Mouse (Mus musculus): ENCODE data around the gene Pla2g4d. TPM values are rescaled to one million over a fixed set of nuclear protein-coding genes. Genes with fewer than 3 reads are reported as not detected.
"Not testable (repeated sequence)": the region's sequence is repeated elsewhere in the genome, so short reads cannot be mapped to it uniquely, and the experiment has no call there.

Gene Pla2g4d
- polyA plus RNA-seq, 1 experiment from 2014 or later: not detected

- Histone ChIP-seq H3K27ac (replicated peaks; ENCODE audit: low read depth, low read length) (peak overlapping the region; percentile 77), H3K9me3 (ENCODE audit: control insufficient read depth, low read length) (no peaks in the 10 kb centered on the region), H3K4me3 (replicated peaks; ENCODE audit: low read depth, low read length) (peak overlapping the region; percentile 42), H3K4me2 (ENCODE audit: low read length) (peak overlapping the region; percentile 71), H3K36me3 (ENCODE audit: control insufficient read depth, insufficient read depth, low read length) (no peaks in the 10 kb centered on the region), H3K9ac (replicated peaks; ENCODE audit: low read length) (peak overlapping the region; percentile 66; the same call in 1 of the 2 replicates), H3K27me3 (ENCODE audit: control insufficient read depth, insufficient read depth, low read length) (no peaks in the 10 kb centered on the region), H3K4me1 (ENCODE audit: control insufficient read depth, insufficient read depth, low read length) (peaks cover 5% of the 10 kb centered on the region; the same call in 1 of the 2 replicates)
- ATAC-seq (ENCODE audit: low FRiP score, low TSS enrichment) (no peak; the same call in 1 of the 2 replicates), DNase-seq (peak; percentile 78)
- 19% methylated on average over 9 of the region's 9 CpGs for WGBS
Measured at GRCm38 (mm10) chr2:120245421-120246016, 43.5 kb downstream of the Pla2g4d start.

DNA sequence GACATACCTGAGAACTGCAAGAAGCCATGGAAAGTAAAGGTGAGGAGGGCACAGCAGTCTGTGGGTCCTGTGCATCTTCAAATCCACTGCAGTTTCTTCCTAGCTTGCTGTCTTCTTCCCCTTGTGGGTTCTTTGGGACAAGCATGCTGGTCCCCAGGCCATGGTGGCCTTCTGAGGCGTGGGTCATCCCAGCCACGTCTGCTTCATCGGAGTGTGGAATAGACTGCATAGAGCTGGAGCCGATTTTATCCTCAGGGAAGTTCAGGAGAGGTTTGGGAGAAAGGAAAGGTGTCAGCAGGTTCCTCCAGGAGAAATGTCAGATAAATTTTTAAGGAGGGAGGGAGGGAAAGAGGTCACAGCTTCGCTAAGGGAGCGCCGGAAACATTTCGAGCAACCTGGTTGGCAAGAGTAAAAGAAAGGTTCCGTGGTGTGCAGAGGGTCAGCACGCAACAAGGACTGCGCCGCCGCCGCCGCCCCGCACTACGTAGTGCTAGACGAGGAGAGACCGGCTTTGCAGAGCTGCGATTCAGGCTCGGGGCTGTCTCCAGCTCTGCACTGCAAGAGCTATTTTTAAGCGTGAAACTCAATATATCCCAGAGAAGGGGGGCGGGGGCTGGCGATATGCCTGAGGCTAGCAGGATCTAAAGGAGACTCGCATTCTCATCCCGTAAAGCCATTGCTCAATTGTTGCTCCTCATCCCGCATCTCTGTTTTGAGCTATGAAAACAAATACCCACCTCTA lies 44.1 kb downstream of the Pla2g4d start, which contains the start of gene Pla2g4e:
Gene Pla2g4e, minus strand, starts transcription at position 657 of the 742 bp plus-strand sequence.
- WGBS: 4% methylated on average over 27 of the region's 27 CpGs
- H3K9ac ChIP-seq (replicated peaks; ENCODE audit: low read length): peak within 1 kb of the TSS; percentile 66
- DNase-seq (peak; percentile 81), ATAC-seq (ENCODE audit: low FRiP score, low TSS enrichment) (peak; percentile 70; the same call in 1 of the 2 replicates)
- peak within 1 kb of the TSS; percentile 77 for H3K27ac ChIP-seq (replicated peaks; ENCODE audit: low read depth, low read length)
- H3K4me3 ChIP-seq (replicated peaks; ENCODE audit: low read depth, low read length): peak within 1 kb of the TSS; percentile 42
- peaks cover 5% of the 10 kb centered on the region; the same call in 1 of the 2 replicates for H3K4me1 ChIP-seq (ENCODE audit: control insufficient read depth, insufficient read depth, low read length)
- H3K9me3 ChIP-seq (ENCODE audit: control insufficient read depth, low read length): no peaks in the 10 kb centered on the region
- no peaks in the 10 kb centered on the region for H3K27me3 ChIP-seq (ENCODE audit: control insufficient read depth, insufficient read depth, low read length)
- H3K4me2 ChIP-seq (ENCODE audit: low read length): peak within 1 kb of the TSS; percentile 71
- no peaks in the 10 kb centered on the region for H3K36me3 ChIP-seq (ENCODE audit: control insufficient read depth, insufficient read depth, low read length)

- H3K4me3 ChIP-seq (replicated peaks; ENCODE audit: low read depth, low read length): no peak overlapping the region
- no peak for DNase-seq
- H3K27me3 ChIP-seq (ENCODE audit: control insufficient read depth, insufficient read depth, low read length): no peaks in the 10 kb centered on the region
- H3K9ac ChIP-seq (replicated peaks; ENCODE audit: low read length): no peak overlapping the region
- H3K27ac ChIP-seq (replicated peaks; ENCODE audit: low read depth, low read length): no peak overlapping the region
- H3K9me3 ChIP-seq (ENCODE audit: control insufficient read depth, low read length): no peaks in the 10 kb centered on the region
- no peaks in the 10 kb centered on the region for H3K36me3 ChIP-seq (ENCODE audit: control insufficient read depth, insufficient read depth, low read length)
- H3K4me2 ChIP-seq (ENCODE audit: low read length): peak overlapping the region; percentile 71
- 85% methylated on average over 2 of the region's 2 CpGs for WGBS
- peaks cover 5% of the 10 kb centered on the region; the same call in 1 of the 2 replicates for H3K4me1 ChIP-seq (ENCODE audit: control insufficient read depth, insufficient read depth, low read length)
- no peak for ATAC-seq (ENCODE audit: low FRiP score, low TSS enrichment)
Measured at GRCm38 (mm10) chr2:120243995-120244394, 45.0 kb downstream of the Pla2g4d start.

GRCm38 (mm10) chr2:120242791-120243467 lies 46.1 kb downstream of the Pla2g4d start:
- DNase-seq: no peak
- Histone ChIP-seq H3K27ac (replicated peaks; ENCODE audit: low read depth, low read length) (no peak overlapping the region), H3K9me3 (ENCODE audit: control insufficient read depth, low read length) (no peaks in the 10 kb centered on the region), H3K4me2 (ENCODE audit: low read length) (peak overlapping the region; percentile 19; the same call in 1 of the 2 replicates), H3K9ac (replicated peaks; ENCODE audit: low read length) (no peak overlapping the region), H3K4me3 (replicated peaks; ENCODE audit: low read depth, low read length) (no peak overlapping the region), H3K36me3 (ENCODE audit: control insufficient read depth, insufficient read depth, low read length) (no peaks in the 10 kb centered on the region), H3K4me1 (ENCODE audit: control insufficient read depth, insufficient read depth, low read length) (peaks cover 5% of the 10 kb centered on the region; the same call in 1 of the 2 replicates), H3K27me3 (ENCODE audit: control insufficient read depth, insufficient read depth, low read length) (no peaks in the 10 kb centered on the region)
- no peak for ATAC-seq (ENCODE audit: low FRiP score, low TSS enrichment)
- 84% methylated on average over 5 of the region's 5 CpGs for WGBS

GRCm38 (mm10) chr2:120238733-120239132 lies 50.3 kb downstream of the Pla2g4d start:
- H3K9ac ChIP-seq (replicated peaks; ENCODE audit: low read length); H3K4me2 ChIP-seq (ENCODE audit: low read length); H3K9me3 ChIP-seq (ENCODE audit: control insufficient read depth, low read length); ATAC-seq (ENCODE audit: low FRiP score, low TSS enrichment); H3K27ac ChIP-seq (replicated peaks; ENCODE audit: low read depth, low read length); H3K27me3 ChIP-seq (ENCODE audit: control insufficient read depth, insufficient read depth, low read length); H3K4me3 ChIP-seq (replicated peaks; ENCODE audit: low read depth, low read length); DNase-seq; H3K4me1 ChIP-seq (ENCODE audit: control insufficient read depth, insufficient read depth, low read length); H3K36me3 ChIP-seq (ENCODE audit: control insufficient read depth, insufficient read depth, low read length): not testable (repeated sequence)
- 90% methylated on average over 7 of the region's 9 CpGs for WGBS

DNA sequence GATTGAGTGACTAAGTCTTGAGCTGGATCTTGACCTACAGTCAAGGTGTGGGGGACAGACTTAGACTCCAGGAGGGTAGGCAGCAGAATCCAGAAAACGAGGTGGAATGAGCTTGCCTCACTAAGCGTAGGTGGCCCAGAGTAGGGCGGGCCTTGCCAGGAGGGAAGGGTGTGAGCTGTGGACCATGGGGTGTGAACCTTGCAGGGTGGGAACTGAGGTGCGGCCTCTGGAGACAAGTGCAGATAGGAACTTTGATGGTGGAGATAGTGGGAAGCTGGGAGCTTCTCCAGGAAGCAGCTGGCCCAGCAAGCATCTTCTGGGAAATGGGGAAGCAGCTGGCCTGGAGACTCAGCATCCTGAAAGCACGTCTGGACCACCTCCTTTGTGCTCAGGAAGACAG lies 51.2 kb downstream of the Pla2g4d start:
- ATAC-seq (ENCODE audit: low FRiP score, low TSS enrichment) (no peak), DNase-seq (no peak)
- Histone ChIP-seq H3K4me3 (replicated peaks; ENCODE audit: low read depth, low read length) (no peak overlapping the region), H3K9ac (replicated peaks; ENCODE audit: low read length) (no peak overlapping the region), H3K27me3 (ENCODE audit: control insufficient read depth, insufficient read depth, low read length) (no peaks in the 10 kb centered on the region), H3K4me2 (ENCODE audit: low read length) (no peak overlapping the region), H3K4me1 (ENCODE audit: control insufficient read depth, insufficient read depth, low read length) (0 out of 2 replicates have a peak, but pooled peaks cover under 1% of the 10 kb centered on the region), H3K27ac (replicated peaks; ENCODE audit: low read depth, low read length) (no peak overlapping the region), H3K36me3 (ENCODE audit: control insufficient read depth, insufficient read depth, low read length) (no peaks in the 10 kb centered on the region), H3K9me3 (ENCODE audit: control insufficient read depth, low read length) (no peaks in the 10 kb centered on the region)
- WGBS: 69% methylated on average over 5 of the region's 5 CpGs

- H3K4me3 ChIP-seq (replicated peaks; ENCODE audit: low read depth, low read length): no peak overlapping the region
- 86% methylated on average over 3 of the region's 3 CpGs for WGBS
- no peak for ATAC-seq (ENCODE audit: low FRiP score, low TSS enrichment)
- no peaks in the 10 kb centered on the region for H3K36me3 ChIP-seq (ENCODE audit: control insufficient read depth, insufficient read depth, low read length)
- no peak overlapping the region for H3K4me2 ChIP-seq (ENCODE audit: low read length)
- H3K27ac ChIP-seq (replicated peaks; ENCODE audit: low read depth, low read length): no peak overlapping the region
- H3K9me3 ChIP-seq (ENCODE audit: control insufficient read depth, low read length): no peaks in the 10 kb centered on the region
- no peaks in the 10 kb centered on the region for H3K4me1 ChIP-seq (ENCODE audit: control insufficient read depth, insufficient read depth, low read length)
- H3K9ac ChIP-seq (replicated peaks; ENCODE audit: low read length): no peak overlapping the region
- DNase-seq: no peak
- H3K27me3 ChIP-seq (ENCODE audit: control insufficient read depth, insufficient read depth, low read length): no peaks in the 10 kb centered on the region
Measured at GRCm38 (mm10) chr2:120235947-120236640, 52.9 kb downstream of the Pla2g4d start.

DNA sequence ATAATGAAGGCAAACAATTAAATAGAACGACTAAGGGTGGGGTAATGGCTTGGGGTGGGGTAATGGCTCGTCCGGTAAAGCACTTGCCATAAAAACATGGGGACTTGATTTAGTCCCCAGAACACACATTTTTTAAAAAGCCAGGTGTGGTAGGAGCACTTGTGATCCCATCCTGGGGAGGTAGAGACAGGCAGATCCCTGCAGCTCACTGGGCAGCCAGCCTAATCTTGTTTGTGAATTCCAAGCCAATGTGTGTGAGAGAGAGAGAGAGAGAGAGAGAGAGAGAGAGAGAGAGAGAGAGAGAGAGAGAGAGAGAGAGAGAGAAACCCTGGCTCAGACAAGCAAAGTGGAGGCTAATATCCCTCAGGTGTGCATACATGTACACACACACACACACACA lies 53.6 kb downstream of the Pla2g4d start:
- Histone ChIP-seq H3K27me3 (ENCODE audit: control insufficient read depth, insufficient read depth, low read length) (no peaks in the 10 kb centered on the region), H3K36me3 (ENCODE audit: control insufficient read depth, insufficient read depth, low read length) (no peaks in the 10 kb centered on the region), H3K9ac (replicated peaks; ENCODE audit: low read length) (no peak overlapping the region), H3K4me1 (ENCODE audit: control insufficient read depth, insufficient read depth, low read length) (no peaks in the 10 kb centered on the region), H3K9me3 (ENCODE audit: control insufficient read depth, low read length) (no peaks in the 10 kb centered on the region), H3K27ac (replicated peaks; ENCODE audit: low read depth, low read length) (no peak overlapping the region), H3K4me2 (ENCODE audit: low read length) (no peak overlapping the region), H3K4me3 (replicated peaks; ENCODE audit: low read depth, low read length) (no peak overlapping the region)
- 71% methylated on average over 3 of the region's 3 CpGs for WGBS
- ATAC-seq (ENCODE audit: low FRiP score, low TSS enrichment) (no peak), DNase-seq (no peak)
